Mouse (Mus musculus) megakaryocyte, embryonic 14.5 days (primary cell): ENCODE data around the gene Clca3a1. TPM values are rescaled to one million over a fixed set of nuclear protein-coding genes. Genes with fewer than 3 reads are reported as not detected.

ENCODE experiments used
- H3K27me3 ChIP-seq: replicated peaks from 2 replicates; pipeline ENCODE3; 2012; ENCODE audit warnings: inconsistent platforms
- H3K36me3 ChIP-seq: replicated peaks from 2 replicates; pipeline ENCODE3; 2012; ENCODE audit warnings: low read length, inconsistent platforms, mixed read lengths
- H3K4me1 ChIP-seq: 2 replicates; pipeline ENCODE4 v1.6.1; 2012; ENCODE audit warnings: inconsistent platforms
- H3K4me3 ChIP-seq: replicated peaks from 2 replicates; pipeline ENCODE3; 2012; ENCODE audit warnings: moderate library complexity, mild to moderate bottlenecking, inconsistent platforms
- H3K9me3 ChIP-seq: 2 replicates; pipeline ENCODE4 v1.6.1; 2012; ENCODE audit warnings: inconsistent platforms
- FLI1 ChIP-seq: IDR thresholded peaks from 2 replicates; pipeline ENCODE4 v1.6.1; 2012; ENCODE audit warnings: low read length, inconsistent platforms, mixed read lengths
- GATA1 ChIP-seq: IDR thresholded peaks from 3 replicates; pipeline ENCODE4 v1.6.1; 2012; ENCODE audit warnings: mixed read lengths, low read length, inconsistent platforms, borderline replicate concordance
- polyA plus RNA-seq: library from polyadenylated mRNA; stranded (reverse); fragments of >175 nt; gene quantifications from 2 replicates; pipeline ENCODE4 v1.2.3, GENCODE M21; 2012; ENCODE audit warnings: low replicate concordance; ENCODE audit not compliant: insufficient read depth

Gene Clca3a1
- polyA plus RNA-seq, 1 experiment, result 0.16 TPM

- H3K9me3 ChIP-seq, result no peaks in the 10 kb centered on the region
- TF ChIP-seq FLI1 (no peak), GATA1 (no peak)
- H3K4me3 ChIP-seq, result peak overlapping the region; percentile 83
- no peaks in the 10 kb centered on the region for H3K27me3 ChIP-seq
- H3K4me1 ChIP-seq, result peaks cover 64% of the 10 kb centered on the region
- peaks cover 50% of the 10 kb centered on the region for H3K36me3 ChIP-seq
Observed at GRCm38 (mm10) chr3:144715901-144716300, 44.9 kb downstream of the Clca3a1 start.

GRCm38 (mm10) chr3:144715033-144715432, 45.7 kb downstream of the Clca3a1 start:
- Histone ChIP-seq H3K9me3 (no peaks in the 10 kb centered on the region), H3K27me3 (no peaks in the 10 kb centered on the region), H3K4me3 (peak overlapping the region; percentile 67), H3K4me1 (peaks cover 59% of the 10 kb centered on the region), H3K36me3 (peaks cover 58% of the 10 kb centered on the region)
- no peak for TF ChIP-seq FLI1
- no peak for TF ChIP-seq GATA1

GRCm38 (mm10) chr3:144714606-144715005, 46.2 kb downstream of the Clca3a1 start:
- H3K9me3 ChIP-seq, result no peaks in the 10 kb centered on the region
- peaks cover 62% of the 10 kb centered on the region for H3K36me3 ChIP-seq
- peak overlapping the region; percentile 42 for H3K4me3 ChIP-seq
- TF ChIP-seq FLI1 (no peak), GATA1 (no peak)
- peaks cover 59% of the 10 kb centered on the region for H3K4me1 ChIP-seq
- no peaks in the 10 kb centered on the region for H3K27me3 ChIP-seq

- Histone ChIP-seq H3K27me3 (no peaks in the 10 kb centered on the region), H3K36me3 (peaks cover 67% of the 10 kb centered on the region), H3K9me3 (no peaks in the 10 kb centered on the region), H3K4me1 (peaks cover 59% of the 10 kb centered on the region), H3K4me3 (no peak overlapping the region)
- TF ChIP-seq FLI1, result no peak
- no peak for TF ChIP-seq GATA1
Observed at GRCm38 (mm10) chr3:144714126-144714525, 46.7 kb downstream of the Clca3a1 start.

- H3K4me1 ChIP-seq, result peaks cover 42% of the 10 kb centered on the region
- H3K4me3 ChIP-seq, result no peak overlapping the region
- H3K36me3 ChIP-seq, result peaks cover 88% of the 10 kb centered on the region
Observed at GRCm38 (mm10) chr3:144711607-144712206, 49.1 kb downstream of the Clca3a1 start.

GRCm38 (mm10) chr3:144708612-144709011, 52.2 kb downstream of the Clca3a1 start:
- Histone ChIP-seq H3K4me1 (peaks cover 22% of the 10 kb centered on the region), H3K9me3 (no peaks in the 10 kb centered on the region), H3K36me3 (peaks cover 90% of the 10 kb centered on the region), H3K27me3 (no peaks in the 10 kb centered on the region), H3K4me3 (no peak overlapping the region)
- TF ChIP-seq GATA1 (no peak), FLI1 (no peak)

More at GRCm38 (mm10) chr3:144711607-144712206, 49.1 kb downstream of the Clca3a1 start:
- Histone ChIP-seq H3K9me3 (no peaks in the 10 kb centered on the region), H3K27me3 (no peaks in the 10 kb centered on the region)
- TF ChIP-seq FLI1 (no peak), GATA1 (no peak)

GRCm38 (mm10) chr3:144703959-144704358, 56.8 kb downstream of the Clca3a1 start:
- no peaks in the 10 kb centered on the region for H3K9me3 ChIP-seq
- peaks cover 36% of the 10 kb centered on the region for H3K4me1 ChIP-seq
- H3K36me3 ChIP-seq, result peaks cover 89% of the 10 kb centered on the region
- peak overlapping the region; percentile 87 for H3K4me3 ChIP-seq
- H3K27me3 ChIP-seq, result no peaks in the 10 kb centered on the region
- TF ChIP-seq GATA1, result no peak
- TF ChIP-seq FLI1, result no peak

GRCm38 (mm10) chr3:144698790-144699433, 61.9 kb downstream of the Clca3a1 start:
- Histone ChIP-seq H3K9me3 (no peaks in the 10 kb centered on the region), H3K27me3 (no peaks in the 10 kb centered on the region), H3K4me1 (peaks cover 72% of the 10 kb centered on the region), H3K36me3 (peaks cover 96% of the 10 kb centered on the region), H3K4me3 (peak overlapping the region; percentile 60)
- no peak for TF ChIP-seq GATA1

GRCm38 (mm10) chr3:144697942-144698341, 62.8 kb downstream of the Clca3a1 start:
- Histone ChIP-seq H3K36me3 (peaks cover 96% of the 10 kb centered on the region), H3K4me1 (peaks cover 76% of the 10 kb centered on the region), H3K4me3 (no peak overlapping the region), H3K9me3 (no peaks in the 10 kb centered on the region), H3K27me3 (no peaks in the 10 kb centered on the region)
- TF ChIP-seq GATA1, result no peak
- no peak for TF ChIP-seq FLI1

GRCm38 (mm10) chr3:144697154-144697553, 63.6 kb downstream of the Clca3a1 start:
- H3K9me3 ChIP-seq, result no peaks in the 10 kb centered on the region
- no peak overlapping the region for H3K4me3 ChIP-seq
- H3K27me3 ChIP-seq, result no peaks in the 10 kb centered on the region
- TF ChIP-seq FLI1 (no peak), GATA1 (no peak)
- H3K36me3 ChIP-seq, result peaks cover 94% of the 10 kb centered on the region
- peaks cover 81% of the 10 kb centered on the region for H3K4me1 ChIP-seq
